Mouse (Mus musculus) embryonic fibroblast, embryonic 13.5 days (primary cell): ENCODE measurements around the gene Mpc1. TPM values are rescaled to one million over a fixed set of nuclear protein-coding genes. Genes with fewer than 3 reads are reported as not detected.
A peak's percentile ranks its signal among the peaks of the same experiment; 100 is the strongest.

Experiments used
- H3K27ac ChIP-seq: 2 replicates; pipeline ENCODE4 v1.5.1; 2012; ENCODE audit warnings: low read length, control low read depth, inconsistent platforms; ENCODE audit not compliant: insufficient read depth
- H3K4me1 ChIP-seq: 2 replicates; pipeline ENCODE4 v1.6.1; 2011; ENCODE audit warnings: low read length; ENCODE audit not compliant: control insufficient read depth, insufficient read depth
- H3K4me3 ChIP-seq: 2 replicates; pipeline ENCODE4 v1.5.1; 2011; ENCODE audit warnings: mild to moderate bottlenecking, control low read depth, low read length; ENCODE audit not compliant: insufficient read depth
- CTCF ChIP-seq: IDR thresholded peaks from 2 replicates; pipeline ENCODE4 v1.5.1; 2011; ENCODE audit warnings: mild to moderate bottlenecking, control low read depth, low read length, moderate library complexity, borderline replicate concordance; ENCODE audit not compliant: insufficient read depth
- POLR2A ChIP-seq: IDR thresholded peaks from 2 replicates; pipeline ENCODE4 v1.6.1; 2011; ENCODE audit warnings: low read depth, mild to moderate bottlenecking, control low read depth, low read length, moderate library complexity
- polyA plus RNA-seq: library from polyadenylated mRNA; stranded (reverse); fragments of >200 nt; gene quantifications from 2 replicates; pipeline ENCODE4 v1.2.4, GENCODE M21; 2011; ENCODE audit warnings: low read depth; ENCODE audit not compliant: missing spikeins, insufficient read length

Mpc1 gene
- polyA plus RNA-seq, 1 experiment: 79.3 TPM

- Histone ChIP-seq H3K27ac (no peak overlapping the region), H3K4me3 (no peak overlapping the region), H3K4me1 (no peaks in the 10 kb centered on the region)
- TF ChIP-seq POLR2A (no peak), CTCF (no peak)
These were observed 6.0 kb upstream of the Mpc1 start for GRCm38 (mm10) chr17:8276680-8277079.

- Histone ChIP-seq H3K4me3 (no peak overlapping the region), H3K27ac (no peak overlapping the region), H3K4me1 (no peaks in the 10 kb centered on the region)
- TF ChIP-seq POLR2A (no peak), CTCF (no peak)
These were observed 5.4 kb upstream of the Mpc1 start for GRCm38 (mm10) chr17:8277266-8277665.

GRCm38 (mm10) chr17:8278356-8278755 lies 4.3 kb upstream of the Mpc1 start:
- TF ChIP-seq POLR2A: no peak
- TF ChIP-seq CTCF: no peak
- Histone ChIP-seq H3K27ac (no peak overlapping the region), H3K4me1 (no peaks in the 10 kb centered on the region), H3K4me3 (no peak overlapping the region)

GRCm38 (mm10) chr17:8283526-8284253 lies 986 bp downstream of the Mpc1 start:
- Histone ChIP-seq H3K27ac (peak overlapping the region; percentile 39), H3K4me1 (no peaks in the 10 kb centered on the region), H3K4me3 (peak overlapping the region; percentile 81)
- TF ChIP-seq CTCF (no peak), POLR2A (peak; percentile 92)

GRCm38 (mm10) chr17:8284254-8284661 lies 1.6 kb downstream of the Mpc1 start:
- H3K4me1 ChIP-seq: no peaks in the 10 kb centered on the region
- TF ChIP-seq POLR2A: no peak
- no peak for TF ChIP-seq CTCF
- H3K4me3 ChIP-seq: peak overlapping the region; percentile 81
- H3K27ac ChIP-seq: no peak overlapping the region

- Histone ChIP-seq H3K4me3 (0 out of 2 replicates have a peak overlapping the region, but pooled peaks have one; percentile 18), H3K27ac (no peak overlapping the region)
- TF ChIP-seq CTCF (no peak), POLR2A (no peak)
These were observed 2.4 kb downstream of the Mpc1 start for GRCm38 (mm10) chr17:8285056-8285455.

GRCm38 (mm10) chr17:8286987-8287386 lies 4.3 kb downstream of the Mpc1 start:
- Histone ChIP-seq H3K4me1 (no peaks in the 10 kb centered on the region), H3K27ac (no peak overlapping the region), H3K4me3 (no peak overlapping the region)
- TF ChIP-seq POLR2A: no peak
- no peak for TF ChIP-seq CTCF

More at GRCm38 (mm10) chr17:8285056-8285455, 2.4 kb downstream of the Mpc1 start:
- no peaks in the 10 kb centered on the region for H3K4me1 ChIP-seq

GRCm38 (mm10) chr17:8289993-8290679 lies 7.4 kb downstream of the Mpc1 start:
- Histone ChIP-seq H3K4me1 (no peaks in the 10 kb centered on the region), H3K4me3 (no peak overlapping the region), H3K27ac (no peak overlapping the region)
- TF ChIP-seq CTCF (no peak), POLR2A (no peak)

GRCm38 (mm10) chr17:8290736-8291135 lies 8.0 kb downstream of the Mpc1 start:
- TF ChIP-seq CTCF: no peak
- no peak for TF ChIP-seq POLR2A
- no peak overlapping the region for H3K4me3 ChIP-seq
- no peak overlapping the region for H3K27ac ChIP-seq
- H3K4me1 ChIP-seq: no peaks in the 10 kb centered on the region

- Histone ChIP-seq H3K27ac (no peak overlapping the region), H3K4me1 (no peaks in the 10 kb centered on the region), H3K4me3 (no peak overlapping the region)
- no peak for TF ChIP-seq CTCF
- TF ChIP-seq POLR2A: no peak
These were observed 13.1 kb downstream of the Mpc1 start for GRCm38 (mm10) chr17:8295825-8296224.
